In genomic region chr9:41328480-41328879, GRCm38 (mm10) we compare ENCODE assay signal across 10 mouse cellular contexts.
DNase-seq lines count a peak whose midpoint lies in the region; ATAC-seq lines count a peak whose summit lies in the region.
"Had no signal": no experiment of that assay in that cellular context is flagged by ENCODE, and none has a peak within 500 bp of the region (broad histone marks: within the 10 kb centered on the region; RNA-seq: fewer than 3 reads in every experiment).

No protein-coding gene starts in this region.

- no peaks in the 10 kb centered on the region for H3K27me3 ChIP-seq in forebrain, embryonic 13.5 days
- H3K27me3 ChIP-seq in limb, embryonic 10.5 days (ENCODE audit: low read depth, poor library complexity, severe bottlenecking), result no peaks in the 10 kb centered on the region
- no peaks in the 10 kb centered on the region for H3K27me3 ChIP-seq in stomach, embryonic 14.5 days (ENCODE audit: control insufficient read depth, insufficient read depth, low read length)

- peak overlapping the region; percentile 3; the same call in 1 of the 2 replicates for H3K4me3 ChIP-seq in forebrain, embryonic 13.5 days
- H3K4me3 ChIP-seq in limb, embryonic 10.5 days, result peak overlapping the region; percentile 32
- H3K4me3 ChIP-seq in stomach, embryonic 14.5 days (ENCODE audit: low read depth, low read length), result peak overlapping the region; percentile 3; the same call in 1 of the 2 replicates
- H3K4me3 ChIP-seq: erythroblast, embryonic 14.5 days had no signal

- H3K9me3 ChIP-seq in forebrain, embryonic 13.5 days (replicated peaks), result no peaks in the 10 kb centered on the region
- H3K9me3 ChIP-seq in limb, embryonic 10.5 days (replicated peaks), result no peaks in the 10 kb centered on the region
- no peaks in the 10 kb centered on the region for H3K9me3 ChIP-seq in stomach, embryonic 14.5 days (ENCODE audit: control insufficient read depth, low read depth, low read length)

- peak overlapping the region; percentile 15; the same call in 1 of the 2 replicates for H3K27ac ChIP-seq in forebrain, embryonic 13.5 days
- H3K27ac ChIP-seq in limb, embryonic 10.5 days, result peak overlapping the region; percentile 79
- H3K27ac ChIP-seq in stomach, embryonic 14.5 days (ENCODE audit: low read length), result 0 out of 2 replicates have a peak overlapping the region, but pooled peaks have one; percentile 21
- H3K27ac ChIP-seq: liver, embryonic 14.5 days had no signal

- H3K36me3 ChIP-seq in forebrain, embryonic 13.5 days (ENCODE audit: poor library complexity, severe bottlenecking), result no peaks in the 10 kb centered on the region
- peaks cover 8% of the 10 kb centered on the region; the same call in 1 of the 2 replicates for H3K36me3 ChIP-seq in limb, embryonic 10.5 days
- H3K36me3 ChIP-seq in stomach, embryonic 14.5 days (ENCODE audit: control insufficient read depth, insufficient read depth, low read length), result no peaks in the 10 kb centered on the region

- intact Hi-C loops in left cerebral cortex, postnatal 10 days (cut with DNase I), result no loop called here

- no peak for ATAC-seq in forebrain, embryonic 13.5 days
- no peak for ATAC-seq in stomach, embryonic 14.5 days (ENCODE audit: insufficient number of reproducible peaks, insufficient read depth, low FRiP score, low read depth)

- peaks cover 32% of the 10 kb centered on the region for H3K4me1 ChIP-seq in forebrain, embryonic 13.5 days
- H3K4me1 ChIP-seq in limb, embryonic 10.5 days, result peaks cover 43% of the 10 kb centered on the region
- H3K4me1 ChIP-seq in stomach, embryonic 14.5 days (ENCODE audit: control insufficient read depth, insufficient read depth, low read length), result peaks cover 11% of the 10 kb centered on the region; the same call in 1 of the 2 replicates

- peak overlapping the region; percentile 31 for H3K4me2 ChIP-seq in forebrain, embryonic 13.5 days
- peak overlapping the region; percentile 22; the same call in 1 of the 2 replicates for H3K4me2 ChIP-seq in stomach, embryonic 14.5 days (replicated peaks; ENCODE audit: low read depth, low read length)

- H3K9ac ChIP-seq in forebrain, embryonic 13.5 days, result no peak overlapping the region
- H3K9ac ChIP-seq in stomach, embryonic 14.5 days (replicated peaks; ENCODE audit: low read depth, low read length), result no peak overlapping the region
- H3K9ac ChIP-seq: liver, embryonic 14.5 days had no signal

- peak; percentile 18 for DNase-seq in kidney, postnatal 10 days
- no peak for DNase-seq in kidney, postnatal 25 days
- no peak for DNase-seq in limb, embryonic 10.5 days (ENCODE audit: low spot score)
- DNase-seq in left cerebral cortex, postnatal 10 days (ENCODE audit: extremely low spot score in 1 of 2, low spot score in 2 of 2), result no peak
- no peak for DNase-seq in left cerebral cortex, adult 8-10 months (ENCODE audit: low spot score in 2 of 2)
- no peak for DNase-seq in cerebellum, adult 11-12 months

- WGBS in forebrain, embryonic 13.5 days, result 18% methylated on average over 5 of the region's 5 CpGs
- WGBS in limb, embryonic 10.5 days, result 18% methylated on average over 5 of the region's 5 CpGs
- 26% methylated on average over 5 of the region's 5 CpGs for WGBS in stomach, embryonic 14.5 days

Comparison
In these comparisons a context has a peak if more than half of its experiments do, and no peak if none do; other contexts are left out.
1. H3K27ac ChIP-seq: peak in every context shown above with its lines; median percentile 79 in limb, embryonic 10.5 days; 21 in stomach, embryonic 14.5 days; 15 in forebrain, embryonic 13.5 days.